14 mouse cellular contexts compared by ENCODE assay signal in genomic region chr4:103216046-103216445, GRCm38 (mm10). TPM values are rescaled to one million over a fixed set of nuclear protein-coding genes. Genes with fewer than 3 reads are reported as not detected.
DNase-seq lines count a peak whose midpoint lies in the region; ATAC-seq and TF ChIP-seq lines count a peak whose summit lies in the region.
"Had no signal": no experiment of that assay in that cellular context is flagged by ENCODE, and none has a peak within 500 bp of the region (broad histone marks: within the 10 kb centered on the region; RNA-seq: fewer than 3 reads in every experiment).

No protein-coding gene starts in this region.

- H3K36me3 ChIP-seq in limb, embryonic 13.5 days: peaks cover 2% of the 10 kb centered on the region; the same call in 1 of the 2 replicates
- H3K36me3 ChIP-seq in limb, embryonic 10.5 days: peaks cover 11% of the 10 kb centered on the region
- H3K36me3 ChIP-seq in liver, embryonic 13.5 days: peaks cover 9% of the 10 kb centered on the region
- no peaks in the 10 kb centered on the region for H3K36me3 ChIP-seq in midbrain, postnatal 0 days (ENCODE audit: insufficient read depth, low read length)
- H3K36me3 ChIP-seq: hindbrain, embryonic 15.5 days; midbrain, embryonic 15.5 days had no signal

- no peak overlapping the region for H3K4me3 ChIP-seq in limb, embryonic 13.5 days
- no peak overlapping the region for H3K4me3 ChIP-seq in limb, embryonic 10.5 days
- no peak overlapping the region for H3K4me3 ChIP-seq in liver, embryonic 13.5 days (replicated peaks)
- no peak overlapping the region for H3K4me3 ChIP-seq in midbrain, postnatal 0 days (ENCODE audit: low read depth, low read length)

- peaks cover 47% of the 10 kb centered on the region for H3K4me1 ChIP-seq in limb, embryonic 13.5 days
- H3K4me1 ChIP-seq in limb, embryonic 10.5 days: peaks cover 48% of the 10 kb centered on the region
- H3K4me1 ChIP-seq in liver, embryonic 13.5 days (replicated peaks): peaks cover 31% of the 10 kb centered on the region
- H3K4me1 ChIP-seq in midbrain, postnatal 0 days (ENCODE audit: insufficient read depth, low read length): peaks cover 3% of the 10 kb centered on the region; the same call in 1 of the 2 replicates

- H3K4me2 ChIP-seq in limb, embryonic 13.5 days (replicated peaks): peak overlapping the region; percentile 76; the same call in 1 of the 2 replicates
- no peak overlapping the region for H3K4me2 ChIP-seq in liver, embryonic 13.5 days
- no peak overlapping the region for H3K4me2 ChIP-seq in midbrain, postnatal 0 days (ENCODE audit: low read depth, low read length, poor library complexity, severe bottlenecking)

- no peak for ATAC-seq in limb, embryonic 13.5 days (ENCODE audit: low FRiP score, low read depth)
- 0 out of 2 replicates have a peak, but pooled peaks have one; percentile 22 for ATAC-seq in liver, embryonic 13.5 days (ENCODE audit: low read depth)
- ATAC-seq in midbrain, postnatal 0 days (ENCODE audit: low FRiP score): no peak

- no peak overlapping the region for H3K9ac ChIP-seq in limb, embryonic 13.5 days
- H3K9ac ChIP-seq in liver, embryonic 13.5 days: no peak overlapping the region
- no peak overlapping the region for H3K9ac ChIP-seq in midbrain, postnatal 0 days (replicated peaks; ENCODE audit: low read length, poor library complexity, severe bottlenecking)

- 85% methylated on average over 6 of the region's 6 CpGs for WGBS in limb, embryonic 13.5 days
- 90% methylated on average over 6 of the region's 6 CpGs for WGBS in limb, embryonic 10.5 days
- 72% methylated on average over 6 of the region's 6 CpGs for WGBS in liver, embryonic 13.5 days (ENCODE audit: insufficient replicate concordance)
- WGBS in midbrain, postnatal 0 days: 88% methylated on average over 6 of the region's 6 CpGs

- H3K9me3 ChIP-seq in limb, embryonic 13.5 days: no peaks in the 10 kb centered on the region
- no peaks in the 10 kb centered on the region for H3K9me3 ChIP-seq in limb, embryonic 10.5 days (replicated peaks)
- H3K9me3 ChIP-seq in liver, embryonic 13.5 days (replicated peaks): no peaks in the 10 kb centered on the region
- no peaks in the 10 kb centered on the region for H3K9me3 ChIP-seq in midbrain, postnatal 0 days (ENCODE audit: low read length)
- H3K9me3 ChIP-seq: forebrain, embryonic 10.5 days; hindbrain, embryonic 15.5 days; midbrain, embryonic 15.5 days had no signal

- 0 out of 2 replicates have a peak overlapping the region, but pooled peaks have one; percentile 99 for H3K27ac ChIP-seq in limb, embryonic 13.5 days
- H3K27ac ChIP-seq in limb, embryonic 10.5 days: no peak overlapping the region
- peak overlapping the region; percentile 39 for H3K27ac ChIP-seq in liver, embryonic 13.5 days
- H3K27ac ChIP-seq in midbrain, postnatal 0 days (ENCODE audit: low read depth, low read length): no peak overlapping the region

- TF ChIP-seq CTCF in midbrain, postnatal 0 days (IDR thresholded peaks at IDR 0.05): no peak

- no peak for DNase-seq in limb, embryonic 10.5 days (ENCODE audit: low spot score)
- peak; percentile 54 for DNase-seq in CD4-positive, CD25-positive, alpha-beta regulatory T cell, adult 2 months (ENCODE audit: low read depth, low spot score)
- DNase-seq in kidney, adult 8-10 months: peak; percentile 83 to 86
- DNase-seq in liver, embryonic 13.5 days: no peak
- no peak for DNase-seq in heart, postnatal 14 days
- DNase-seq in cerebellum, postnatal 4 days (ENCODE audit: low spot score in 2 of 2): no peak
- DNase-seq in midbrain, postnatal 0 days (ENCODE audit: low spot score): no peak
- DNase-seq: cerebellum, adult 9-10 months; lung, adult 18-20 months; lung, postnatal 4 days had no signal

- intact Hi-C loops in heart, postnatal 14 days (cut with DNase I): loop anchor here (5.0 kb wide), 3 partner anchors 96 to 131 kb away; partner anchors contain the start of genes Mier1, Oma1 and Wdr78

- H3K27me3 ChIP-seq in limb, embryonic 13.5 days: no peaks in the 10 kb centered on the region
- no peaks in the 10 kb centered on the region for H3K27me3 ChIP-seq in limb, embryonic 10.5 days (ENCODE audit: low read depth, poor library complexity, severe bottlenecking)
- no peaks in the 10 kb centered on the region for H3K27me3 ChIP-seq in liver, embryonic 13.5 days
- no peaks in the 10 kb centered on the region for H3K27me3 ChIP-seq in midbrain, postnatal 0 days (ENCODE audit: insufficient read depth, low read length)
- H3K27me3 ChIP-seq: hindbrain, embryonic 15.5 days; midbrain, embryonic 15.5 days had no signal

RNA-seq across cellular contexts. Expression of gene Slc35d1, which starts 1.1 kb away (rescaled TPM):
- polyA plus RNA-seq in limb, embryonic 13.5 days (2015; fragmentation: Nextera tagmentation; extraction: Ambion mirVana): 12.3 and 14.7 TPM in 2 replicates
- 10.4 and 10.5 TPM in 2 replicates for polyA plus RNA-seq in limb, embryonic 10.5 days (2016; fragmentation: Nextera tagmentation; extraction: Ambion mirVana)
- polyA plus RNA-seq in liver, embryonic 13.5 days (2015; fragmentation: Nextera tagmentation; extraction: Ambion mirVana): 4.6 and 5.7 TPM in 2 replicates
- total RNA-seq in heart, postnatal 14 days (2021): 1 to 10 TPM; 7.4 to 8.8 TPM
- 2.7 and 4.3 TPM in 2 replicates for total RNA-seq in midbrain, postnatal 0 days (2014; rRNA removed)
- polyA plus RNA-seq in midbrain, postnatal 0 days (2015; fragmentation: Nextera tagmentation; extraction: Ambion mirVana): 4.7 and 5.0 TPM in 2 replicates

Comparison
In these comparisons a context has a peak if more than half of its experiments do, and no peak if none do; other contexts are left out.
1. H3K27ac ChIP-seq: peak in limb, embryonic 13.5 days (single experiment) and liver, embryonic 13.5 days (single experiment); none in limb, embryonic 10.5 days (single experiment) and midbrain, postnatal 0 days (single experiment).
2. DNase-seq: peak in CD4-positive, CD25-positive, alpha-beta regulatory T cell, adult 2 months (single experiment) and kidney, adult 8-10 months (2 of 2); none in limb, embryonic 10.5 days (single experiment), liver, embryonic 13.5 days (single experiment), heart, postnatal 14 days (0 of 2), cerebellum, postnatal 4 days (0 of 2) and midbrain, postnatal 0 days (single experiment).